Mouse (Mus musculus) C2C12 (cell line): Measurements from ENCODE around the gene Ptgfrn. TPM values are rescaled to one million over a fixed set of nuclear protein-coding genes. Genes with fewer than 3 reads are reported as not detected.

Experiments used
- H3K27me3 ChIP-seq: one replicate; pipeline ENCODE4 v1.6.1; 2011; ENCODE audit not compliant: control insufficient read depth, insufficient read depth, insufficient read length
- H3K36me3 ChIP-seq: one replicate; pipeline ENCODE4 v1.6.1; 2011; ENCODE audit not compliant: control insufficient read depth, insufficient read depth
- H3K4me3 ChIP-seq: one replicate; pipeline ENCODE4 v1.5.1; 2011; ENCODE audit warnings: mild to moderate bottlenecking, control low read depth; ENCODE audit not compliant: poor library complexity, insufficient read depth, severe bottlenecking
- H3K79me2 ChIP-seq: one replicate; pipeline ENCODE4 v1.6.1; 2011; ENCODE audit not compliant: control insufficient read depth, insufficient read depth
- H3K79me3 ChIP-seq: one replicate; pipeline ENCODE4 v1.6.1; 2011; ENCODE audit warnings: low read depth, control low read depth
- H3ac ChIP-seq: one replicate; pipeline ENCODE3; 2011; ENCODE audit warnings: low read depth; ENCODE audit not compliant: control insufficient read depth, insufficient read length
- CEBPB ChIP-seq: IDR thresholded peaks from one replicate; pipeline ENCODE4 v1.6.1; 2011; ENCODE audit warnings: low read depth, mild to moderate bottlenecking, control low read depth, moderate library complexity
- CTCF ChIP-seq: IDR thresholded peaks from one replicate; pipeline ENCODE4 v1.5.1; 2011; ENCODE audit not compliant: control insufficient read depth, insufficient read depth, insufficient read length
- FOSL1 ChIP-seq: IDR thresholded peaks from one replicate; pipeline ENCODE4 v1.8.0; 2011; ENCODE audit warnings: mild to moderate bottlenecking, low read length; ENCODE audit not compliant: poor library complexity, insufficient read depth, severe bottlenecking
- MAX ChIP-seq: IDR thresholded peaks from one replicate; pipeline ENCODE4 v1.6.1; 2011; ENCODE audit warnings: mild to moderate bottlenecking, control low read depth
- MYOD1 ChIP-seq: IDR thresholded peaks from one replicate; pipeline ENCODE4 v1.6.1; 2011; ENCODE audit warnings: low read depth; ENCODE audit not compliant: control insufficient read depth, insufficient read length
- MYOG ChIP-seq: IDR thresholded peaks from one replicate; pipeline ENCODE4 v1.6.1; 2011; ENCODE audit not compliant: control insufficient read depth, insufficient read length; ENCODE audit errors: extremely low read depth
- USF1 ChIP-seq: IDR thresholded peaks from one replicate; pipeline ENCODE4 v1.6.1; 2011; ENCODE audit warnings: low read depth, mild to moderate bottlenecking, control low read depth, moderate library complexity
- polyA plus RNA-seq: library from polyadenylated mRNA; unstranded; fragments of >200 nt; fragmentation: generic; extraction: Trizol; gene quantifications from one replicate; pipeline ENCODE4 v1.2.1, GENCODE M21; 2012; ENCODE audit warnings: missing spikeins

Gene Ptgfrn
- polyA plus RNA-seq, 1 experiment: 42.8 TPM

DNA sequence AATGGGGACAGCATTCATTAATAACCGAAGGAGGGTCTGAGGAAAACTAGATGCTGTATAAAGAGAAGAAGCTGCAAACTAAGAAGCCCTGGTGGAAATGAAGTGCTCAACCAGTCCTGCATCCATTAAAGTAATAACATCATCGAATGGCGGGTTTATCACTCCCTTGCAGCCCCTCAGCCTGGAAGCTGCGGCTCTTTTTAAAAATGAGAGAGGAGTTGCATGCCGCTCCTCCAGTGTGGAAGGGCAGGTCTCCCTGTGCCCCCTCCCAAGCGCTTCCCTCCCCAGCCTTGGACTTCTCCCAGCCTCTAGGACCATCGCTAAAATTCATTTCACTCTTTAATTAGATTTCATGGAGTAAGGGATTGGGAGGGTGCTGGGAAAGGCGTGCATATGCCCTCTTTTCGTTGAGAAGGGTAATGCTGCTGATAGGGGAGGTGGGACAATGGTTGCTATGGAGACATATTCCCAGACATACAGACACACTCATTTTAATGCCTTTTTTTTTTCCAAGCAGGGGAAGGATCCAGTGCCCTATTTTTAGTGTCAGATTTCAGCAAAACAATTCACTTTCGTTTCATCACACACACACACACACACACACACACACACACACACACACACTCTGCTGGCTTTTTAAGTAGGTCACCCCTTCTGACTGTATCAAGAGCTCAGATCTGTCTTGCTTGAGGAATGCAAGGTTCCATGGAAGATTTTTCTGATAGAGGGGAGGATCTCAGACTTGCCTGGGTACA, 35.4 kb upstream of the Ptgfrn start:
- Histone ChIP-seq H3K79me3 (no peaks in the 10 kb centered on the region), H3ac (no peak overlapping the region), H3K4me3 (no peak overlapping the region), H3K36me3 (no peaks in the 10 kb centered on the region), H3K27me3 (no peaks in the 10 kb centered on the region), H3K79me2 (no peaks in the 10 kb centered on the region)
- TF ChIP-seq USF1 (no peak), MYOD1 (no peak), CTCF (no peak)

DNA sequence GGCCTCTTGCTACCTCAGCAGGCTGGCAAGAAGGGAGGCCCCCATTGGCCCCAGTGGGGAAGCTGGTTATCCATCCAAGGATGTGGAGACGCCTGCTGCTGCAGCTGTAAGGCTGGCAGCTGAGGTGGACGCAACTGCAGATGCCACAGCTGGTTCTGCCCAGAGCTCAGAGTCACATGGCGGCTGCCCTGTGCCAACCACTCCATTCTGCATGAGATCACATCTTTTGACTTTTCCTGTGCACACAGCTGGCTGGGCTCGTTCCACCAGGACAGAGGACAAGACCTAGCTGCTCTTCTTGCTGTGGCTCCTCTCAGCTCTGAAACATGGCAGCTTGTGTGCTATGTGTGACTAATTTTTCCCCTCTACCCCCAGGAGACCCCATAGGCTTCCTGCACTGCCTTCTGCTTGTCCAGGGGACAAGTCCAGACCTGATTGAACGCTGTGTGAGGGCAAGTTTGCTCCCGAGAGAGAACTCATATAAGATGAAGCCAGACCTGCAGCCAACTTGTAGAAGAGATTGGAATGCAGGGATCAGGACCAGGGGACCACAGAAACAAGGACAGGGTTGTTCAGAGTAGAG, 34.4 kb upstream of the Ptgfrn start:
- H3K79me2 ChIP-seq: no peaks in the 10 kb centered on the region
- no peak overlapping the region for H3K4me3 ChIP-seq
- H3K27me3 ChIP-seq: no peaks in the 10 kb centered on the region
- H3ac ChIP-seq: no peak overlapping the region
- no peaks in the 10 kb centered on the region for H3K36me3 ChIP-seq
- TF ChIP-seq USF1 (peak; percentile 41), CEBPB (no peak)
- H3K79me3 ChIP-seq: no peaks in the 10 kb centered on the region

DNA sequence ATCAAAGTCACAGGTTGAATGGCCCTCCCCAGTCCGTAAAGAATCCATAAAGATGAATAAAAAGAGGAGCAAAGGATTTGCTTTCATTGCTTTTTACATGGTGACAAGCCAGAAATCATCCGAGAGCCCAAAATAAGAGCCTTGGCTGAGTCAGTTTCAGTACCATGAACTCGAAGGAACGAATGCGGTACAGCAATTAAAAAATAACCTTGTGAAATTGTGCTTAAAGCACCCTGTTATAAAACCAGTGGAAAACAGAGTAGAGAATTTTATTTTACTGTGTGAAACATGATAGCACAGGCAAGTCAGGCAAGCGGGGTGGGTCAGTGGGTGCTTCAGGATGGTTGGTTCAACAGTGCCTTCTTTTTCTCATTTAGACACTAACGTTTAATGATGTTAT, 33.4 kb upstream of the Ptgfrn start:
- Histone ChIP-seq H3ac (no peak overlapping the region), H3K27me3 (no peaks in the 10 kb centered on the region), H3K79me2 (no peaks in the 10 kb centered on the region), H3K36me3 (no peaks in the 10 kb centered on the region), H3K4me3 (no peak overlapping the region), H3K79me3 (no peaks in the 10 kb centered on the region)
- TF ChIP-seq CEBPB (no peak), MYOG (no peak), MAX (no peak), CTCF (no peak), MYOD1 (no peak), FOSL1 (no peak), USF1 (no peak)

DNA sequence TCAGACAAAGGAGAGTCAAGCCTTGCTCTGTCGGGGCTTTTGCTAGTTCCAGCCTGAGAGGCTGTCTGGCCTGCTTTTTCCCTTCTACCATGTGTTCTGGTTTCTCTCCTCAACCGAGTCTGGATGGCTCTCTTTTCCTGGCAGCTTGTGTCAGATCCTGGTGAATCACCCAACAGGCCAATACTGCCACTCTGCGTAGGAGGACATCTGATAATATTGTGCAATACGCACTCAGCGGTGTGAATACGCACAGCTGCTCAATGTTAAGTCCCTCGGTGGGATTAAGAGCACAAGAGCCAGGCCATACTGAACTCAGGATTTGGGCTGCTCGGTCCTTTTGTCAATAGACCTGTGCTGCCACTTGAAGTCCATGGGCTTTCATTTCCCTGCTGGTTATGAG, 31.8 kb upstream of the Ptgfrn start:
- no peak overlapping the region for H3K4me3 ChIP-seq
- TF ChIP-seq CEBPB (peak; percentile 87), MYOD1 (peak; percentile 21), MYOG (no peak), FOSL1 (no peak), CTCF (no peak), USF1 (no peak)
- H3ac ChIP-seq: no peak overlapping the region
- H3K79me2 ChIP-seq: no peaks in the 10 kb centered on the region
- no peaks in the 10 kb centered on the region for H3K36me3 ChIP-seq
- H3K79me3 ChIP-seq: no peaks in the 10 kb centered on the region
- no peaks in the 10 kb centered on the region for H3K27me3 ChIP-seq

DNA sequence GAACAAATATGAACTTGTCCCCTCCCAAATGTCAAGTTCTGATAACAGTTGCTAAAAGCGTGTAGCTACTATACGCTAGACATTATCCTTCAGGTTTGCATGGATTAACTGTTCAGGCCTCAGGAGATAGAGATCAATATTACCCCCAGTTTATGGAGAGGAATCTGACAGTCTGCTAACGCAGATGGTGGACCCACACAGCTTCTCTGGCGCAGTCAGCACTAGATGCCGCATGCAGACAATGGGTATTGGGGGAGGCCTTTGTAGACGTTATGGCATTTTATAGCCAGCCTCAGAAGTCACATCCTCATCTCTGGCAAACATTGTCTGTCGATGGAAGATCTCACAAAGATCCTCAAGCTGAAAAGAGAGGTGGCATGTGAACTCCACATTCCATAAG, 29.9 kb upstream of the Ptgfrn start:
- no peaks in the 10 kb centered on the region for H3K36me3 ChIP-seq
- H3K27me3 ChIP-seq: no peaks in the 10 kb centered on the region
- H3K4me3 ChIP-seq: no peak overlapping the region
- no peaks in the 10 kb centered on the region for H3K79me2 ChIP-seq
- no peak for TF ChIP-seq MAX
- no peak for TF ChIP-seq CTCF
- no peak for TF ChIP-seq USF1
- TF ChIP-seq FOSL1: no peak
- no peak for TF ChIP-seq MYOD1
- no peak for TF ChIP-seq MYOG
- TF ChIP-seq CEBPB: no peak
- H3ac ChIP-seq: no peak overlapping the region
- H3K79me3 ChIP-seq: no peaks in the 10 kb centered on the region

DNA sequence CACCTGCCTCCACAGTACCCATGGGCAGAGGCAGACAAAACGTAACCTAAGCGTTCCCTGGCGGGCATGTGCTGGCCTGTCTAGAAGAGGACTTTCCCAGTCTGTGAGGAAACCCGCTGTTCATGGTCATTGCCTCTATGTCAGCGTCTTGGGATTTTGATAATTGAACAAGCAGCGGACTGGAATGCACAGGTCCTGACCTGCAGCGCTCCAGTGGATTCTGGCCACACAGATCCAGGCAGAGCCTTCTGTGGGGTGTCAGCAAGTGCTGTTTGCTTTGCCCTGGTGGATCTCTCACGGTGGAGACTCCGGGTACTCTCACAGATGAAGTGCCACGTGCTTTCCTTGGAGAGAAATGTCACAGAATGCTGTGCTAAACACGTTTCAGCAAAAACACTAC, 26.4 kb upstream of the Ptgfrn start:
- no peak for TF ChIP-seq MYOD1
- TF ChIP-seq MYOG: no peak
- TF ChIP-seq USF1: no peak
- TF ChIP-seq FOSL1: no peak
- no peak for TF ChIP-seq MAX
- TF ChIP-seq CEBPB: no peak
- TF ChIP-seq CTCF: no peak
- Histone ChIP-seq H3K79me3 (no peaks in the 10 kb centered on the region), H3K4me3 (no peak overlapping the region), H3K79me2 (no peaks in the 10 kb centered on the region), H3ac (no peak overlapping the region), H3K36me3 (no peaks in the 10 kb centered on the region), H3K27me3 (no peaks in the 10 kb centered on the region)
